Mouse (Mus musculus): ENCODE measurements around the gene Nrip2.

DNA sequence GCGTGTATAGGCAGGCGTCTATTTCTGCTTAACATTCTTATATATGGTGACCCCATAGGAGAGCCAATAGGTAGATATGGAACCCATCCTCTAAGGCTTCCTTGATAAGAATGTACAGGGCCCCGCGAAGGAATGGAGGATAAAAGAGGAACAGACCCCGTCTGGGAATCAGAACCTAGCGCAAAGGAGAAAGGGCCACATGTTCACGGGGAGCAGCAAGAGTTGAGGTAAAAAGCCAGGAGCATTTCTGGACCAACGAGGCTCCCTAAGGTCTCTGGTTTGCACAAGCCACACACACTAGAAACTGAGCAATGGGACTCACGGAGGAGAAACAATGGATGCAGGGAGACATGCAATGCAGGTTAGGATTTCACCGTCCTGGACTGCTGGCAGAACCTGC is 38.2 kb downstream of the Nrip2 start:
- no peak for TF ChIP-seq CTCF (conservative IDR thresholded peaks at IDR 0.05; ENCODE audit: low read length)
- TF ChIP-seq POU5F1 (IDR thresholded peaks at IDR 0.05; ENCODE audit: borderline replicate concordance, low read length) = no peak
- TF ChIP-seq NANOG (IDR thresholded peaks at IDR 0.05; ENCODE audit: borderline replicate concordance, low read length) = no peak

Data from E14TG2a.4 (cell line).